In the genomic region with DNA sequence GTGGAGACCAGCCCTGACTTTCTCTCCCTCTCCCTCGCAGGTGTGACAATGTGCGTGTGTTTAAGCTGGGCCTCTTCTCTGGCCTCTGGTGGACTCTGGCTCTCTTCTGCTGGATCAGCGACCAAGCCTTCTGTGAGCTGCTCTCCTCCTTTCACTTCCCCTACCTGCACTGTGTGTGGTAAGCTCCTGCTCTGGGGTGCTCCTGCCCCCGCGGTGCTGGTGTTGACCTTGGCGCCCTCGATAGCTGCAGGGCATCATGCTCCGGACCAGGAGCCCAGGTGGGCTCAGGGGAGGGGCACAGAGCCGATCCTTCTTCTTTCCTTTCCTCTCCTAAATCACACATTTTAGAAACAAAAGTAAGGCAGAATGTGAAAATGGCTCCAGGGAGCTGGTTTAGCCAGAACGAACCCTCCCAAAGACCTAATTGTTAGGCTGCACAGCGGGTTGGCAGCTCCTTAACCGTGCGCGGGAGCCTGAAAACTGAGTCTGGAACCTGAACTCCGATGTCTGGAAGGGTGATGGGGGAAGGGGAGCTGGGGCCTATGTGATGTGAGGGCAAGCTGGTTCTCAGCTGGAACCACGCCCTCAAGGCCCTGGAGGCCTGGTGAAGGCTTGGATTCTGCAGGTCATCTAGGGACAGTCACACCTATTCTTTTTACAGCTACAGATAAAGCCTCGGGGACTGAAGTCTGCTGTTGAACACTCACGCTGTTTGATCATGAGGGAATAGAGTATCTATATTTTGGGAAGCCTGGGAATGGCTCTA, we compare ENCODE assay signal across 9 mouse cellular contexts. TPM values are rescaled to one million over a fixed set of nuclear protein-coding genes. Genes with fewer than 3 reads are reported as not detected.
DNase-seq lines count a peak whose midpoint lies in the region; ATAC-seq and TF ChIP-seq lines count a peak whose summit lies in the region.
"Had no signal": no experiment of that assay in that cellular context is flagged by ENCODE, and none has a peak within 500 bp of the region (broad histone marks: within the 10 kb centered on the region; RNA-seq: fewer than 3 reads in every experiment).

No protein-coding gene starts in this region.

- TF ChIP-seq POLR2A in heart, adult 2 months (IDR thresholded peaks at IDR 0.05; ENCODE audit: insufficient read depth, low read depth, low read length): no peak

- no peaks in the 10 kb centered on the region for H3K4me1 ChIP-seq in heart, adult 2 months (ENCODE audit: control insufficient read depth, insufficient read depth, low read length)
- peaks cover 5% of the 10 kb centered on the region for H3K4me1 ChIP-seq in neural tube, embryonic 15.5 days
- peaks cover 6% of the 10 kb centered on the region; the same call in 1 of the 2 replicates for H3K4me1 ChIP-seq in intestine, postnatal 0 days (replicated peaks; ENCODE audit: control insufficient read depth, insufficient read depth, low read length)
- H3K4me1 ChIP-seq: megakaryocyte, embryonic 14.5 days had no signal

- H3K9me3 ChIP-seq in neural tube, embryonic 15.5 days (replicated peaks): no peaks in the 10 kb centered on the region
- no peaks in the 10 kb centered on the region for H3K9me3 ChIP-seq in intestine, postnatal 0 days (ENCODE audit: control insufficient read depth)
- H3K9me3 ChIP-seq: megakaryocyte, embryonic 14.5 days had no signal

- H3K9ac ChIP-seq in heart, adult 2 months (ENCODE audit: low read depth, low read length): no peak overlapping the region
- no peak overlapping the region for H3K9ac ChIP-seq in neural tube, embryonic 15.5 days (replicated peaks)
- no peak overlapping the region for H3K9ac ChIP-seq in intestine, postnatal 0 days (ENCODE audit: low read depth, low read length)

- no peak for TF ChIP-seq CTCF in heart, adult 2 months (IDR thresholded peaks at IDR 0.05)
- TF ChIP-seq CTCF in intestine, postnatal 0 days (IDR thresholded peaks at IDR 0.05; ENCODE audit: low read depth): no peak

- TF ChIP-seq EP300 in heart, adult 2 months (IDR thresholded peaks at IDR 0.05; ENCODE audit: insufficient read depth, low read depth, low read length): no peak

- H3K27me3 ChIP-seq in heart, adult 2 months (ENCODE audit: control insufficient read depth, insufficient read depth, low read length): no peaks in the 10 kb centered on the region
- H3K27me3 ChIP-seq in neural tube, embryonic 15.5 days (replicated peaks): no peaks in the 10 kb centered on the region
- no peaks in the 10 kb centered on the region for H3K27me3 ChIP-seq in intestine, postnatal 0 days (replicated peaks; ENCODE audit: control insufficient read depth, insufficient read depth, low read length)
- H3K27me3 ChIP-seq: megakaryocyte, embryonic 14.5 days had no signal

- H3K4me3 ChIP-seq in heart, adult 2 months: no peak overlapping the region
- H3K4me3 ChIP-seq in neural tube, embryonic 15.5 days (replicated peaks): no peak overlapping the region
- no peak overlapping the region for H3K4me3 ChIP-seq in intestine, postnatal 0 days (ENCODE audit: low read depth, low read length)
- H3K4me3 ChIP-seq: megakaryocyte, embryonic 14.5 days had no signal

- no peak overlapping the region for H3K4me2 ChIP-seq in neural tube, embryonic 15.5 days
- H3K4me2 ChIP-seq in intestine, postnatal 0 days (replicated peaks; ENCODE audit: low read depth): peak overlapping the region; percentile 38

- H3K36me3 ChIP-seq in heart, adult 2 months (ENCODE audit: control insufficient read depth, insufficient read depth, low read length): no peaks in the 10 kb centered on the region
- H3K36me3 ChIP-seq in neural tube, embryonic 15.5 days: no peaks in the 10 kb centered on the region
- no peaks in the 10 kb centered on the region for H3K36me3 ChIP-seq in intestine, postnatal 0 days (ENCODE audit: control insufficient read depth, insufficient read depth)

- ATAC-seq in neural tube, embryonic 15.5 days (ENCODE audit: low FRiP score): no peak
- peak; percentile 94 for ATAC-seq in intestine, postnatal 0 days
- ATAC-seq in inflammation-experienced regulatory T-cells, adult 6 months: no peak

- peak overlapping the region; percentile 43 for H3K27ac ChIP-seq in heart, adult 2 months
- H3K27ac ChIP-seq in neural tube, embryonic 15.5 days (replicated peaks): no peak overlapping the region
- H3K27ac ChIP-seq in intestine, postnatal 0 days (ENCODE audit: low read depth, low read length): no peak overlapping the region

- intact Hi-C loops in heart, adult 2 months (cut with DNase I): no loop called here
- intact Hi-C loops in heart, postnatal 36 days (cut with DNase I): no loop called here

- peak in 1 of 2 experiments; percentile 20 for DNase-seq in heart, adult 2 months
- DNase-seq in heart, postnatal 36 days: no peak
- peak; percentile 35 for DNase-seq in neural tube, embryonic 10.5 days (ENCODE audit: extremely low spot score, low spot score)
- no peak for DNase-seq in gastrocnemius, postnatal 10 days
- no peak for DNase-seq in gastrocnemius, postnatal 25 days

- WGBS in heart, adult 2 months: 54% methylated on average over 18 of the region's 18 CpGs
- WGBS in neural tube, embryonic 15.5 days: 21% methylated on average over 18 of the region's 18 CpGs
- WGBS in intestine, postnatal 0 days: 28% methylated on average over 18 of the region's 18 CpGs

- H3K79me2 ChIP-seq in heart, adult 2 months (replicated peaks; ENCODE audit: control insufficient read depth, insufficient read depth, low read length): no peaks in the 10 kb centered on the region

RNA-seq across cellular contexts. Expression of a gene that starts 37.6 kb away (rescaled TPM):
- 10 to 100 TPM; 16.4 to 17.9 TPM for total RNA-seq in heart, adult 2 months (2021)
- 25.6 and 32.7 TPM in 2 replicates for polyA plus RNA-seq in heart, adult 2 months (2012; rRNA removed)
- 10 to 100 TPM; 17.0 to 21.1 TPM for total RNA-seq in heart, postnatal 36 days (2021)
- polyA plus RNA-seq in neural tube, embryonic 15.5 days (2015; fragmentation: Nextera tagmentation; extraction: Ambion mirVana): 18.1 and 18.7 TPM in 2 replicates
- 9.3 and 9.7 TPM in 2 replicates for polyA plus RNA-seq in intestine, postnatal 0 days (2015; fragmentation: Nextera tagmentation; extraction: Ambion mirVana)
- total RNA-seq in gastrocnemius, postnatal 10 days (2021): 1 to 10 TPM; 1.6 to 2.7 TPM
- polyA plus RNA-seq in inflammation-experienced regulatory T-cells, adult 6 months (2017; shearing (Covaris generic)): 1 to 10 TPM; 1.6 to 8.1 (median 6.5) TPM
- total RNA-seq in gastrocnemius, postnatal 25 days (2021): 1 to 10 TPM; 1.4 to 2.0 TPM

RNA-seq across cellular contexts. Expression of a gene that starts 54.5 kb away (rescaled TPM):
- total RNA-seq in heart, adult 2 months (2021): 100 to 1,000 TPM; 491 to 601 TPM
- 325 and 404 TPM in 2 replicates for polyA plus RNA-seq in heart, adult 2 months (2012; rRNA removed)
- total RNA-seq in heart, postnatal 36 days (2021): 100 to 1,000 TPM; 492 to 522 TPM
- 338 and 471 TPM in 2 replicates for polyA plus RNA-seq in neural tube, embryonic 15.5 days (2015; fragmentation: Nextera tagmentation; extraction: Ambion mirVana)
- polyA plus RNA-seq in intestine, postnatal 0 days (2015; fragmentation: Nextera tagmentation; extraction: Ambion mirVana): 350 and 389 TPM in 2 replicates
- total RNA-seq in gastrocnemius, postnatal 10 days (2021): 100 to 1,000 TPM; 634 to 653 TPM
- polyA plus RNA-seq in inflammation-experienced regulatory T-cells, adult 6 months (2017; shearing (Covaris generic)): 1,000 to 10,000 TPM; 1,929 to 2,891 (median 2,713) TPM
- total RNA-seq in gastrocnemius, postnatal 25 days (2021): 100 to 1,000 TPM; 353 to 393 TPM

Comparison
In these comparisons a context has a peak if more than half of its experiments do, and no peak if none do; other contexts are left out.
1. RNA of a gene that starts 37.6 kb away (total RNA-seq): 17.0 to 21.1 TPM in heart, postnatal 36 days and 16.4 to 17.9 TPM in heart, adult 2 months; 1.6 to 2.7 TPM in gastrocnemius, postnatal 10 days and 1.4 to 2.0 TPM in gastrocnemius, postnatal 25 days; every median in the first group is over 4 times any median in the second.